Mouse (Mus musculus) intestine, postnatal 0 days (tissue): ENCODE measurements at regions not wholly inside any gene's neighbourhood (a gene's known extent, or its start where the extent isn't known, plus 50 kb on each side); places are given as distances from the start of the nearest gene placed in this dataset.

Experiments
- ATAC-seq: fragments of 200-750 bp; cut with Nextera tagmentation; 2 replicates; pipeline ENCODE4 v1.8.0; 2017; ENCODE audit warnings: mild to moderate bottlenecking, moderate TSS enrichment, moderate library complexity
- H3K27ac ChIP-seq: fragments of 300-500 bp; sonication (generic); 2 replicates; pipeline ENCODE4 v1.5.1; 2014; ENCODE audit warnings: mild to moderate bottlenecking, low read depth, low read length, moderate library complexity
- H3K27me3 ChIP-seq: fragments of 300-500 bp; sonication (generic); replicated peaks from 2 replicates; pipeline ENCODE4 v1.6.1; 2014; ENCODE audit warnings: low read length, mixed read lengths; ENCODE audit not compliant: control insufficient read depth, insufficient read depth
- H3K36me3 ChIP-seq: fragments of 300-500 bp; sonication (generic); 2 replicates; pipeline ENCODE4 v1.6.1; 2014; ENCODE audit warnings: mild to moderate bottlenecking, moderate library complexity; ENCODE audit not compliant: control insufficient read depth, insufficient read depth
- H3K4me1 ChIP-seq: fragments of 300-500 bp; sonication (generic); replicated peaks from 2 replicates; pipeline ENCODE4 v1.6.1; 2014; ENCODE audit warnings: antibody characterized with exemption, low read length, mixed read lengths; ENCODE audit not compliant: control insufficient read depth, insufficient read depth
- H3K4me2 ChIP-seq: fragments of 300-500 bp; sonication (generic); replicated peaks from 2 replicates; pipeline ENCODE4 v1.6.1; 2014; ENCODE audit warnings: low read depth, mild to moderate bottlenecking, moderate library complexity
- H3K4me3 ChIP-seq: fragments of 300-500 bp; sonication (generic); 2 replicates; pipeline ENCODE4 v1.5.1; 2014; ENCODE audit warnings: low read depth, low read length
- H3K9ac ChIP-seq: fragments of 300-500 bp; sonication (generic); 2 replicates; pipeline ENCODE4 v1.6.1; 2014; ENCODE audit warnings: mild to moderate bottlenecking, low read depth, low read length
- H3K9me3 ChIP-seq: fragments of 300-500 bp; sonication (generic); 2 replicates; pipeline ENCODE4 v1.6.1; 2016; ENCODE audit warnings: mixed run types; ENCODE audit not compliant: control insufficient read depth
- CTCF ChIP-seq: sonication (generic); IDR thresholded peaks from 2 replicates; pipeline ENCODE4 v1.5.1; 2016; ENCODE audit warnings: low read depth, mild to moderate bottlenecking, control low read depth, antibody characterized with exemption, moderate library complexity
- WGBS: fragments of 180-500 bp; shearing (Covaris S2); extraction: QIAGEN DNeasy Blood & Tissue Kit; methylation state at CpG from one replicate; pipeline ENCODE4 v1.1.7; 2014; 5-methylcytosine and 5-hydroxymethylcytosine counted together

DNA sequence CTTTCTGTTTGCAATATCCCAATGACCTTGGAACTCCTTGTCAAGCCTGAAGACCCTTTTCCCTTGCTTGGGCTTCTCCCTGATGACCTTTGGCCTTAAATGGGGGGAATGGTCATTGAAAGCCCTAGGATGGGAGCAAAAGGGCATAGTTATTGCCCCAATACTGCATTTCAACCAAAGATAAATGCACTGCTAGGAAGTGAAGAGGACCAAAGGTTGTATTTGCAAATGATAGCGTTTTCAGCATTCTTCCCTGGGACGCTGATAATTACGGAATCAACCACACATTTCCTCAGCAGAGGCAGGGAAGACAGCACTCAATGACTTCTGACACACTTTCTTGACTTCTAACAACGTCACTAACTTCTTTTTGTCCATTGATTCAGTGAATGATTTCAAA, 158.1 kb upstream of the Egln3 start:
- Histone ChIP-seq H3K27ac (no peak overlapping the region), H3K4me2 (no peak overlapping the region), H3K36me3 (no peaks in the 10 kb centered on the region), H3K27me3 (no peaks in the 10 kb centered on the region), H3K4me1 (no peaks in the 10 kb centered on the region), H3K9me3 (no peaks in the 10 kb centered on the region), H3K4me3 (no peak overlapping the region), H3K9ac (no peak overlapping the region)
- WGBS: 50% methylated on average over 4 of the region's 4 CpGs
- peak; percentile 87 for ATAC-seq
- TF ChIP-seq CTCF: no peak

DNA sequence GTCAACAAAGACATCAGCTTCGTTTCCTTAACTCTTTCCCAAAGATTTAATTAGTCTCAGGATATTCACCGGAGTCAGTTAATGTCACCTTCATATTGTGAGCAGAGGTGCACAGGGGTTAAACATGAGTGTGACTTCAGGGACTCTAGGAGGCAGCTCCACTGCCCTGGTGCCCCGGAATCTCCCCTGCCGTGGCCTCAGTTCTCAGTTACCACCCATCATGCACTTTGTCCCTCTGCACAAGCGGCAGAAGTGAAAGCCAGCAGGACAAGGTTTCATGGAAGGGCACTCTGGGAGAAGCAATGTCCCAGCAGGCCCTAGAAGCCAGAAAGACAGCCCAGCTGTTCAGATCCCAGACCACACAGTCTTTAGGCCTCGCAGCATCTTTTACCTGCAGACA, 150.5 kb upstream of the Egln3 start:
- no peaks in the 10 kb centered on the region for H3K9me3 ChIP-seq
- no peak overlapping the region for H3K4me2 ChIP-seq
- WGBS: 37% methylated on average over 6 of the region's 6 CpGs
- peak; percentile 89 for ATAC-seq
- H3K36me3 ChIP-seq: no peaks in the 10 kb centered on the region
- peaks cover 21% of the 10 kb centered on the region; the same call in 1 of the 2 replicates for H3K4me1 ChIP-seq
- no peaks in the 10 kb centered on the region for H3K27me3 ChIP-seq
- no peak overlapping the region for H3K4me3 ChIP-seq
- H3K9ac ChIP-seq: peak overlapping the region; percentile 11; the same call in 1 of the 2 replicates
- peak; percentile 40 for TF ChIP-seq CTCF
- peak overlapping the region; percentile 75 for H3K27ac ChIP-seq

DNA sequence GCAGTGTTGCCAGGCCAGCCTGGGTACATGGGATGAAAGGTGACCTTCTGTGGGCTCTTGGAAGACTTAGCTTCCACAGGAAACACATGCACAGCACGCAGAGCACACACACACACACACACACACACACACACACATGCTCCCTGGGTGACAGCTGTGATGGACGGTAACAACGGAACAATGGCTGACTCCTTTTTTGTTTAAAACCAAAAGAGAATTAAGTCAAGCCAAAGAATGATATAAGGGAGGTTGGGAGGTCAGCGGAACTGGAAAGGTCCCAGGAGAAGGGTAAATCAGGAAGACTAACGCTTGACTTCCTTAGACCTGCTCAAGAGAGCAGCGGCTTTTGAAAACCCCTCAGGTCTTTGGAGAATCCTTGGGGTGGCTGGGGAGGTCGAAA, 150.0 kb upstream of the Egln3 start:
- TF ChIP-seq CTCF: no peak
- H3K27me3 ChIP-seq: no peaks in the 10 kb centered on the region
- no peak overlapping the region for H3K4me3 ChIP-seq
- no peak overlapping the region for H3K4me2 ChIP-seq
- ATAC-seq: no peak
- no peaks in the 10 kb centered on the region for H3K9me3 ChIP-seq
- WGBS: 70% methylated on average over 7 of the region's 7 CpGs
- peaks cover 21% of the 10 kb centered on the region; the same call in 1 of the 2 replicates for H3K4me1 ChIP-seq
- peak overlapping the region; percentile 11; the same call in 1 of the 2 replicates for H3K9ac ChIP-seq
- H3K27ac ChIP-seq: peak overlapping the region; percentile 75
- no peaks in the 10 kb centered on the region for H3K36me3 ChIP-seq

DNA sequence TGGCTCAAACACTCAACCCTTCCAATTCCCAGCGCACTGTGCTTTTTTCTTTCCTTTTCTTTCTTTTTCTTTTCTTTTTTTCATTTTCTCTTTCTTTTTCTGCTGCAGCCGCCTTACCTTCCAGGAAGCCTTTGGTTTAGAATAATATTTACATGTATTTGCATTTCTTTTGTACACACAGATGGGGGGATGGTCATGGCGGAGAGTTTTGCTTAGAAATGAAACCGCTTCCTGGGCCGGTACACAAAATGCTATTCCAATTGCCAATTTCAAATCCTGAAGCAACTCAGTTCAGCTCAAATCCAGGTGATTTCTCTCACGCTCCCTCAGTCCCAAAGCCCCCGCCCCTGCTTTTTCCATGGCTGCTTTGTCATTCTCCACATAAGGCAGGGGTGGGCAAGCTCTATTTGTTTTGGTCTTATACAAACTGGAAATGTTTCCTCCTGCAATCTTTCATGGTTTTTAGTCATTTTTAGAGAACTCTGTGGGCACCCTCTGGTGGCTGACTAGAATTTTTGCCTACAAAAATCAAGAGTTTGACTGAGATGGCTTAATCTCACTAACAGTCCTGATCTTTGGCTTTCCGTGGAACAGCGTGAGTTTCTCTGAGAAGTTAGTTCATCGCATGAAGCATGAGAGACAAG, 149.4 kb upstream of the Egln3 start:
- Histone ChIP-seq H3K9ac (no peak overlapping the region), H3K36me3 (no peaks in the 10 kb centered on the region), H3K9me3 (no peaks in the 10 kb centered on the region), H3K4me1 (peaks cover 21% of the 10 kb centered on the region; the same call in 1 of the 2 replicates), H3K4me2 (peak overlapping the region; percentile 38; the same call in 1 of the 2 replicates), H3K27ac (peak overlapping the region; percentile 75; the same call in 1 of the 2 replicates), H3K27me3 (no peaks in the 10 kb centered on the region), H3K4me3 (no peak overlapping the region)
- 64% methylated on average over 10 of the region's 10 CpGs for WGBS
- peak; percentile 73 for TF ChIP-seq CTCF
- ATAC-seq: no peak

DNA sequence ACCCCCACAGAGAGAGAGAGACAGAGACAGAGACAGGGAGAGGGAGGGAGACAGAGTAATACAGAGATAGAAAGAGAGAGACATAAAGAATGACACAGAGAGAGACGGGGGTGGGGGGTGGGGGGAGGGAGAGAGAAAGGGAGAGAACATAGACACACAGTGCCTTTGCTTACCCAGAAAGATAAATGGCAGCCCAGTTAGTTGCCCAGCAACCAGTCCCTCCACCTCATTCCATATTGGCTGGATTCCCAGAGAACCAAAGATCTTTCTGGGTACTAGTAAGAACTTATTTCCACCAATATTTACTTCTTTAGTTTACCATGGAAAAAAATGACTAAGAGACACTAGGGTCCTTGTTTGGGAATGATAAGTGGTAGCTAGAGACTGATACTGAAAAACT, 146.6 kb upstream of the Egln3 start:
- H3K27ac ChIP-seq: no peak overlapping the region
- no peaks in the 10 kb centered on the region for H3K36me3 ChIP-seq
- no peak for TF ChIP-seq CTCF
- H3K4me1 ChIP-seq: peaks cover 20% of the 10 kb centered on the region; the same call in 1 of the 2 replicates
- no peak overlapping the region for H3K4me2 ChIP-seq
- no peaks in the 10 kb centered on the region for H3K9me3 ChIP-seq
- H3K4me3 ChIP-seq: no peak overlapping the region
- no peaks in the 10 kb centered on the region for H3K27me3 ChIP-seq
- no peak overlapping the region for H3K9ac ChIP-seq
- ATAC-seq: no peak
- 42% methylated on average over 1 of the region's 1 CpGs for WGBS

DNA sequence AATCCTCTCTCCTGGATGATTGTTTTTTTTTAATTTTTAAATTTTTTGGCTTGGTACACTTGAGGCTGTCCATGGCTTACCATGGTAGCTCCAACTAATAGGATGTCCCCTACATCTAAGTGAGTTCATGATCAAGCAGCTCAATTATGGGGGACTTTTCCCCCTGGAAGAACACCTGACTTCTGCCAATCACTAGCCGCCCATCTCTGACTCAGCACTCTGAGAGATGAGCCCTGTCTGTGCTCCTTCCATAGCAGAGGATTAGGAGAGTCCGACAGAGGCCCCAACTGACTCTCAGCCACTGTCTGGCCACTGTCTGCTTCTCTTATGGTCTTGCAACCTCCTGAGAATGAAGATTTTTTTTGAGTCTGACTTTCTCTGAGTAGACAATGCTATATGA, 145.7 kb upstream of the Egln3 start:
- Histone ChIP-seq H3K4me2 (no peak overlapping the region), H3K9ac (no peak overlapping the region), H3K9me3 (no peaks in the 10 kb centered on the region), H3K4me1 (peaks cover 17% of the 10 kb centered on the region; the same call in 1 of the 2 replicates), H3K27ac (no peak overlapping the region), H3K36me3 (no peaks in the 10 kb centered on the region), H3K4me3 (no peak overlapping the region), H3K27me3 (no peaks in the 10 kb centered on the region)
- ATAC-seq: no peak
- TF ChIP-seq CTCF: no peak
- 81% methylated on average over 2 of the region's 2 CpGs for WGBS
